ENCODE assay signal across 8 mouse cellular contexts in the genomic region with DNA sequence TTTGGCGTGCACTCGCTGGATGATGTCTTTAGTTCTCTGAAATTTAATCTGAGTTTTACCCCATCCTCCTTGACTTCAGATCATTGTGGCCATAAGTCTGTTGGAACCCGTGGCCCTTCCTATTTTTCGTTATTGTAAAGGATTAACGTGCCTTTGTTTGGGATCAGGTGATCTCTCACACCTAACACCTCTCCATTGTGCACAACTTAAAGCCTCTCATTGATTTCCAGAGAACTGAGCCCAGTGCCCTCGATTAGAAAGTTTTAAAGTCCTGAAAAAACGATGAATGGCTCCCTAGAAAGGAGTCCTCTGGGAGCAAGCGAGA. TPM values are rescaled to one million over a fixed set of nuclear protein-coding genes. Genes with fewer than 3 reads are reported as not detected.
DNase-seq lines count a peak whose midpoint lies in the region; ATAC-seq and TF ChIP-seq lines count a peak whose summit lies in the region.

No protein-coding gene starts in this region.

- intact Hi-C loops in left cerebral cortex, adult 2 months (cut with DNase I), result no loop called here
- intact Hi-C loops in left cerebral cortex, postnatal 14 days (cut with DNase I), result no loop called here

- peak overlapping the region; percentile 89 for H3K4me3 ChIP-seq in left cerebral cortex, adult 2 months
- H3K4me3 ChIP-seq in embryonic facial prominence, embryonic 11.5 days (ENCODE audit: low read depth, low read length), result peak overlapping the region; percentile 87
- H3K4me3 ChIP-seq in intestine, embryonic 15.5 days (replicated peaks), result peak overlapping the region; percentile 96
- peak overlapping the region; percentile 99 for H3K4me3 ChIP-seq in neural tube, embryonic 13.5 days

- H3K27ac ChIP-seq in left cerebral cortex, adult 2 months, result peak overlapping the region; percentile 93
- peak overlapping the region; percentile 72 for H3K27ac ChIP-seq in embryonic facial prominence, embryonic 11.5 days (replicated peaks; ENCODE audit: low read depth, low read length)
- peak overlapping the region; percentile 91 for H3K27ac ChIP-seq in intestine, embryonic 15.5 days
- peak overlapping the region; percentile 94 for H3K27ac ChIP-seq in neural tube, embryonic 13.5 days (replicated peaks)

- no peak for ATAC-seq in embryonic facial prominence, embryonic 11.5 days (replicated peaks; ENCODE audit: insufficient number of reproducible peaks, low FRiP score, low TSS enrichment, low read depth)
- no peak for ATAC-seq in intestine, embryonic 15.5 days
- ATAC-seq in neural tube, embryonic 13.5 days (ENCODE audit: low read depth), result peak; percentile 6; the same call in 1 of the 2 replicates

- H3K9me3 ChIP-seq in embryonic facial prominence, embryonic 11.5 days (replicated peaks; ENCODE audit: control insufficient read depth, low read length), result no peaks in the 10 kb centered on the region
- H3K9me3 ChIP-seq in intestine, embryonic 15.5 days, result no peaks in the 10 kb centered on the region
- H3K9me3 ChIP-seq in neural tube, embryonic 13.5 days, result no peaks in the 10 kb centered on the region

- no peaks in the 10 kb centered on the region for H3K4me1 ChIP-seq in embryonic facial prominence, embryonic 11.5 days (ENCODE audit: control insufficient read depth, insufficient read depth, low read length)
- peaks cover 7% of the 10 kb centered on the region; the same call in 1 of the 2 replicates for H3K4me1 ChIP-seq in intestine, embryonic 15.5 days (replicated peaks)
- H3K4me1 ChIP-seq in neural tube, embryonic 13.5 days (replicated peaks), result peaks cover 37% of the 10 kb centered on the region

- no peaks in the 10 kb centered on the region for H3K36me3 ChIP-seq in embryonic facial prominence, embryonic 11.5 days (replicated peaks; ENCODE audit: control insufficient read depth, insufficient read depth, low read depth, low read length)
- no peaks in the 10 kb centered on the region for H3K36me3 ChIP-seq in intestine, embryonic 15.5 days
- no peaks in the 10 kb centered on the region for H3K36me3 ChIP-seq in neural tube, embryonic 13.5 days

- 15% methylated on average over 8 of the region's 8 CpGs for WGBS in embryonic facial prominence, embryonic 11.5 days
- 19% methylated on average over 8 of the region's 8 CpGs for WGBS in intestine, embryonic 15.5 days
- 14% methylated on average over 8 of the region's 8 CpGs for WGBS in neural tube, embryonic 13.5 days

- no peak for DNase-seq in left cerebral cortex, adult 2 months (ENCODE audit: extremely low spot score in 1 of 2, low spot score in 2 of 2)
- no peak for DNase-seq in left cerebral cortex, postnatal 14 days (ENCODE audit: low spot score in 2 of 2)
- peak; percentile 35 for DNase-seq in embryonic facial prominence, embryonic 11.5 days (ENCODE audit: low spot score)
- DNase-seq in embryo, embryonic 10 days (ENCODE audit: low spot score), result no peak
- no peak for DNase-seq in cerebellum, postnatal 36 days
- no peak for DNase-seq in thymus, postnatal 25 days

- H3K9ac ChIP-seq in embryonic facial prominence, embryonic 11.5 days (replicated peaks; ENCODE audit: low read length), result peak overlapping the region; percentile 90
- peak overlapping the region; percentile 92 for H3K9ac ChIP-seq in intestine, embryonic 15.5 days
- H3K9ac ChIP-seq in neural tube, embryonic 13.5 days, result peak overlapping the region; percentile 98

- no peaks in the 10 kb centered on the region for H3K27me3 ChIP-seq in embryonic facial prominence, embryonic 11.5 days (ENCODE audit: control insufficient read depth, insufficient read depth, low read length)
- H3K27me3 ChIP-seq in intestine, embryonic 15.5 days (replicated peaks), result no peaks in the 10 kb centered on the region
- H3K27me3 ChIP-seq in neural tube, embryonic 13.5 days, result no peaks in the 10 kb centered on the region

- TF ChIP-seq CTCF in left cerebral cortex, adult 2 months (IDR thresholded peaks at IDR 0.05), result no peak

- H3K4me2 ChIP-seq in embryonic facial prominence, embryonic 11.5 days (ENCODE audit: low read depth, low read length), result peak overlapping the region; percentile 44
- H3K4me2 ChIP-seq in intestine, embryonic 15.5 days (replicated peaks), result peak overlapping the region; percentile 81
- H3K4me2 ChIP-seq in neural tube, embryonic 13.5 days, result peak overlapping the region; percentile 82

RNA-seq across cellular contexts. Expression of a gene that starts 0.5 kb away (rescaled TPM):
- 10 to 100 TPM; 53.5 to 58.6 TPM for total RNA-seq in left cerebral cortex, adult 2 months (2021)
- total RNA-seq in left cerebral cortex, postnatal 14 days (2021), result 10 to 100 TPM; 47.5 to 49.2 TPM
- 121 and 127 TPM in 2 replicates for polyA plus RNA-seq in embryonic facial prominence, embryonic 11.5 days (2014; fragmentation: Nextera tagmentation; extraction: Ambion mirVana)
- polyA plus RNA-seq in intestine, embryonic 15.5 days (2015; fragmentation: Nextera tagmentation; extraction: Ambion mirVana), result 90.0 and 90.7 TPM in 2 replicates
- polyA plus RNA-seq in neural tube, embryonic 13.5 days (2015; fragmentation: Nextera tagmentation; extraction: Ambion mirVana), result 113 and 116 TPM in 2 replicates

RNA-seq across cellular contexts. Expression of a gene that starts 24.1 kb away (rescaled TPM):
- total RNA-seq in left cerebral cortex, adult 2 months (2021), result 100 to 1,000 TPM; 113 to 114 TPM
- total RNA-seq in left cerebral cortex, postnatal 14 days (2021), result 100 to 1,000 TPM; 125 to 127 TPM
- polyA plus RNA-seq in embryonic facial prominence, embryonic 11.5 days (2014; fragmentation: Nextera tagmentation; extraction: Ambion mirVana), result 937 and 1,031 TPM in 2 replicates
- polyA plus RNA-seq in intestine, embryonic 15.5 days (2015; fragmentation: Nextera tagmentation; extraction: Ambion mirVana), result 485 and 544 TPM in 2 replicates
- 513 and 586 TPM in 2 replicates for polyA plus RNA-seq in neural tube, embryonic 13.5 days (2015; fragmentation: Nextera tagmentation; extraction: Ambion mirVana)

RNA-seq across cellular contexts. Expression of a gene that starts 56.5 kb away (rescaled TPM):
- 10 to 100 TPM; 65.2 to 74.7 TPM for total RNA-seq in left cerebral cortex, adult 2 months (2021)
- 10 to 100 TPM; 81.0 to 85.9 TPM for total RNA-seq in left cerebral cortex, postnatal 14 days (2021)
- polyA plus RNA-seq in embryonic facial prominence, embryonic 11.5 days (2014; fragmentation: Nextera tagmentation; extraction: Ambion mirVana), result 109 and 110 TPM in 2 replicates
- 64.9 and 68.9 TPM in 2 replicates for polyA plus RNA-seq in intestine, embryonic 15.5 days (2015; fragmentation: Nextera tagmentation; extraction: Ambion mirVana)
- polyA plus RNA-seq in neural tube, embryonic 13.5 days (2015; fragmentation: Nextera tagmentation; extraction: Ambion mirVana), result 92.2 and 96.8 TPM in 2 replicates
